Mouse (Mus musculus): ENCODE results near the gene Bicdl1.

Gene Bicdl1

DNA sequence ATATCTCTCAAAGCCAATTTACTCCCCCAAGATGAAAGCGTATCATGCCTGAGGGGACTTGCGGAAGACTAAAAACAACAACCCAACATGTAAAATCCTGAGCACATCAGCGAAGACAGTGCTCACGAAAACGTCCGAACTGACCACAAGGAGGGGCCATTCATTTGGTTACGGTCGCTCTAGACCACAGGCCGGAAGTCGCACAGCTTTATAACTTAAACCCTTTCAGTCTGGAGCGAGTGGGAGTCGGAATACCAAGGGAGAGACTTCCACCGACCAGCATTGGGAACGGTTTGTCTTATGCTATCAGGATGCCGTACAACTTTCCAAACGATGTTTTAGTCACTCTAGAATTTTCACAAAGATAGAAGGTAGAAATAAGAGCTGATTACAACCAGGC, 5.4 kb downstream of the Bicdl1 start:
- ATAC-seq (ENCODE audit: low TSS enrichment) = no peak

DNA sequence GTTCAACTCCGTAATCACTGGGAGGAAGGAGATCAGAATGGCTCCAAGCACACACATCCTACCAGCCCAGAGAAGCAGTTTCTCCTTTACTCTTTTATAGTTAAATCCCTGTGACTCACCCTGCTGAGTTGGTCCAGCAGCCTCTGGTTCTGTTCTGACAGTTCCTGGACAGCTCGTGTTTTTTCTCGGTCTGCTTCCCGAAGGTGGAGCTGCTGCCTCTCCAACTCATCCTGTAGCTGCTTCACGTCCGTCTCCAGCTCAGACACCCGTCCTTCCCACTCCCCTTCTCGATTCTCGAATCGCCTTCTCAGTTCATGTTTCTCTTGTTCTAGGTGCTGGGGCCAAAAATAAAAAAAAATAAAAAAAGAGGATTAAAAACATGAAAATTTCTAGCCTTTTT, 7.0 kb downstream of the Bicdl1 start:
- ATAC-seq (ENCODE audit: low TSS enrichment) = peak; percentile 85

DNA sequence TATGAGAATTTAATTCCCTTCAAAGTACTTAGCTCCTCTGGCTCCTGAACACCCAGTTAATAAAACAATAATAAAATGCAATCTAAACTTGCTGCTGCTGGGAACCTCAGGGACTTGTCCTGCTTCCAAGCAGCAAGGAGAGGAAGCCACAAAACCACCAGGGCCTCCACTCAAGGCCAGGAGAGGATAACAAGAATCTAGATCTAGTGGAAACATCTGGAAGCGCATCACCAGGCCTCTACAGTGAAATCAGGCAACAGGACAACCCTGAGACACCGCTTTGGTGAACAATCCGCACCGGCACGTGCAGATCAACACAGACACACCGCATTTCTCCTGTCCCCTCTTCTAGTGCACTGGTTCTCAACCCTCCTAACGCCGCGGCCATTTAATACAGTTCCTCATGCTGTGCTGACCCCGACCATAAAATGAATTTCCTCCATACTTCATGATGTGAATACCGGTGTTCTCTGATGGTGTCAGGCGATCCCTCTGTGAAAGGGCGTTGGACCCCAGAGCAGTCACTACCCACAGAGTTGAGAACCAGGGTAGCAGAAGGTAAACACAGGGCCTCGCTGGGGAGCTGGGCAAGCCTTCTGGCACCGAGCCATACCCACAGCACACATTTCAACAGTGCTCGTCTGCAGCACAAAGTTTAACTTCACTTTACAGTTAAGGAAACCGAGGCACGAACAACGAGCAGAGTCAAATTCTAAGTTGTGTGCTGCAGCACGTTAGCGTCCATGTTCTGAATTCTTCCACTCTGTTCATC, 9.0 kb downstream of the Bicdl1 start:
- ATAC-seq (ENCODE audit: low TSS enrichment) = no peak

DNA sequence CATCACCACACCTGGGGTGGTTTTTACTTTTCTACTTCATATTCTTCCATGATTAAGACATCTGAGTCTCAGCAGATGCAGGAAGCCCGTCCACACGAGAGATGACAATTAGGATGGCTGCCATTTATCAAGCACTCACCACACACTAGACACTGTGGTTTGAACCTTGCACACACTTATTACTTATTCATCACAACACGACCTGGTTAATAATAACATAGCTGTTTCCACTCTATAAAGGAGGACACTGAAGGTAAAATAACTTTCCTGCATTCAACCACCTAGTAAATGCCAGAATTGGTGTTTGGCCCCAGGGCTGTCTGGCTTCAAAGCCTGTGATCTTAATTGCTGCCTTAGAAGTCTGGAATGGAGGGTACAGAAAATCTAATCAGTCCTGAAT, 10.7 kb downstream of the Bicdl1 start:
- ATAC-seq (ENCODE audit: low TSS enrichment) = no peak

DNA sequence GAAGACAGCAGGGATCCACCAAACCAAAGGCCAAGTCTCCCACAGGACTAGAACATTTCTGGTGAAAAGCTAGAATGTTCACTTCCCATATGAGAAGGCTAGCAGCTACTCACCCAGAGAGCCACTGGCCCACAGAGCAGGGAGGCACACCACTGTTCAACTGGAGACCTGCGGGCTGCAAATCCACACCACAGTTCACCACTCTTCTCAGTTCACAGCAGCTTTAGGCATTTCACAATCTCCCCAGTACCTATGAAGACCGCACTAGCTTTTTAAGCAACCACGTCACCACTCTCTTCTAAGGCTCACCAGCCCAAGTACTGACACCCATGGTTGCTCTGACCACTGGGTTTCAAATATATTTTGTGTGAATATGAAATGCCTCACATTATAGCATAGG, 13.7 kb downstream of the Bicdl1 start:
- no peak for ATAC-seq (ENCODE audit: low TSS enrichment)

DNA sequence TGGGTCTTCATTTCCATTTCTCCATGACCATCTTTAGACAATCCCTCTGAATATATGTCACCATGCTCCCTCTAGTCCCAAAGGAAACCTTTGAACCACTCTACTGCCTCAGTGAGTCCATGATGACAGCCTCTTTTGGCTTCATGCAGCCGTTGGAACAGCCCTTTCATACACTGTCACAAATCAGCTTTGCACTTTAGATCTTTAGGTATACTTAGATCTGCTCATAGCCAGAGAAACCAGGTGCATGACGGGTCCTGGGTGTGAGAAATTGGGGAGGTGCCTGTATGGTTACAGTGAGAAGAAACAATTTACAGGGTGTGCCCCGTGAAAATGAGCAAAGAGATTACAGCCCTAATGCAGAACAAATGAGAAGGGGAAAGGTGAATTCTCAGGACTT, 14.3 kb downstream of the Bicdl1 start:
- no peak for ATAC-seq (ENCODE audit: low TSS enrichment)

DNA sequence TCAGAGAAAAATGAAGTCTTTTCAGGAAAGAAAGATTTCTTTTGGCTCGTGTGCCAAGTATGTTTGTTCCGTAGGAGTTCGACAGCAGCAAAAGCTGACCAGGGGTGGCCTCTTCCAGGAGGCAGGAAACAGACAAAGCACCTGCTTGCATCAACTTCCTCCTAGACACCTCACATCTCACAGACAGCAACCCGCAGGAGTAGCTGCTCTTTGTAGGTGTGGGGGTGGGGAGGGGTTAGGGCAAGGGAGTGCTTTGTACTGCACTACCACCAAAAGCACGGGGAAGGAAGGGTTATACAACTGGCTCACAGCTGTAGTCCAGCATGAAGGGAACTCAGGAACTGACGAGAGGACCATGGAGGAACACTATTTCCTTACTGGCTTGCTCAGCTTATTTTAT, 15.0 kb downstream of the Bicdl1 start:
- ATAC-seq (ENCODE audit: low TSS enrichment) = no peak

DNA sequence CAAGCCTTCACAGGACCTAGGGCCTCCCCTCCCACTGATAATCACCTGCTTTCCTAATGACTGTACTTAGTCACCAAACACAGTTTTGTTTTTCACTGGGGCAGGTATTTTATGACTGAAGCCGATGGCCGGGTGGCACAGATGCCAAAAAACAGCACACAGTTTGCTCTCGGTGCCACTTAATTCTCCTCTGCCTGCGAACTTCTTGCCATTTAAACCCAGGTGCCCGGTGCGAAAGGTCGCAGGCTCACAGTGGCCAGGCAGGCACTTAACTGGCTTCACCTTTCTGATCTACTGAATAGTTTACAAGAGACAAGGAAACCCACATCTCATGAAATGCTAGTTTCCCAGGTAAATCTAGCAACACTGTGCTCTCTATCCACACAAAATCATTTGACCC, 16.7 kb downstream of the Bicdl1 start:
- ATAC-seq (ENCODE audit: low TSS enrichment) = no peak

DNA sequence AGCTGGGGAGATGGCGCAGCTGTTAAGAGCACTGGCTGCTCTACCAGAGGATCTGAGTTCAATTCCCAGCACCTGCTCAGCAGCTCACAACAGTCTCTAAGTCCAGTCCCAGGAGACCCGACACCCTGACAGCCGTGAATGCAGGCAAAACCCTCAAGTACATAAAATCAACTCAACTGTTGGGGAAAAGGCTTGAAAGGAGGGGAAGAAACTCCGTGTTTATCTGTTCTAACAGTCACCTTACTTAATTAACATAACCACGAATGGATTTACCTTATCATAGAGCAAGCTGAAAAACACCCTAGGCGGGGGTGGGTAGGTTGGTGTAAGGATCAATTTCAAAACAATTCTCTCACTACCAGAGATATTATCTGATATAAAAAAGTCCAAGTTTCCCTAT, 18.9 kb downstream of the Bicdl1 start:
- ATAC-seq (ENCODE audit: low TSS enrichment) = no peak

DNA sequence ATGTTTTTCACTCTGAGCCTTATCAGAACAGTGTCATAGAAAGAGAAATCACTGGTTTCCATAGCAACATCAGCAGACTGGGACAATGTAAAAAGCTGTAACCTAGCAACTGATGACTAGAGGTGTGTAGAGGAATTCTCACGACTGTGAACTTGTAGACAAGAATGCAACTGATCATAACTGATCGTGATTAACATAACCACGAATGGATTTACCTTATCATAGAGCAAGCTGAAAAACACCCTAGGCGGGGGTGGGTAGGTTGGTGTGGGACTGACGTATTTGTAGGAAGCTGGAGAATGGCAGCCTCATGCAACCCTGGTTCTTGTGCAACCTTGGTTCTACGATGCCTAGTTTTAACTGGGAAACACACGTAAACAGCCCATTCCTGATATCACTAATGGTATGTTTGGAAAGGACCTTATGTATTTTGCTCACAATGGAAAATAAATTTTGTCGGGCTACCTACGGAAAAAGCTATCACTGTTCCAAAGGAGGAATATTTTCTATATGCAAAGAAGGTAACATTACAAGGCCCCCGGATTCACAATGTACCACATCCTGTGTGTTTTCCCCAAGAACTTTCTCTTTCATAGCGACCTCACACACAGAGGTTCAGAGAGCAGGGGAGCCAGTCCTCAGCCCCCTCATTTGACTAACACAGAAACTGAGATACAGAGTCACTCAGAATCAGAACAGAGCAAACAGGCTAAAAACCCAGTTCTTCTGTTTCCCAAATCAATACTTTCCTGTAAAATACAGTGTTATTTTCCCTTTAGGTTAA, 19.6 kb downstream of the Bicdl1 start:
- ATAC-seq (ENCODE audit: low TSS enrichment) = no peak

DNA sequence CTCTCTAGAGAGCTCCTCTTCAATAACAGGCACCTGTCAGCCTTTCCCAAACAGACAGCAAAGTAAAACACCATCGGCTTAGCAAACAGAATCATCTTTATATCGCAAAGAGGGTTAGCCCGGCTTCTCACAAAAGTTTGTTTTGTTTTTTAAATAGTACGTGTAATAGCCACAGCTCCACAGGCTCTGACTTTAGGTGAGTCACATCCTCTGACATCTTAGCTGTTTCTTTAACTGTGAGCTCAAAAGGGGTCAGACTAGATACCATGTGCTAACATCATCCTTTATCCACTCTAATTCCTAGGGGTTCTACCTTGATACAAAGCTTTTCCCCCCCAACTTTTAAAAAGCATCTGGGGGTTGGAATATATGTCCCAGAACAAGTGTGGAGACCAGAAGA, 21.2 kb downstream of the Bicdl1 start:
- ATAC-seq (ENCODE audit: low TSS enrichment) = no peak

DNA sequence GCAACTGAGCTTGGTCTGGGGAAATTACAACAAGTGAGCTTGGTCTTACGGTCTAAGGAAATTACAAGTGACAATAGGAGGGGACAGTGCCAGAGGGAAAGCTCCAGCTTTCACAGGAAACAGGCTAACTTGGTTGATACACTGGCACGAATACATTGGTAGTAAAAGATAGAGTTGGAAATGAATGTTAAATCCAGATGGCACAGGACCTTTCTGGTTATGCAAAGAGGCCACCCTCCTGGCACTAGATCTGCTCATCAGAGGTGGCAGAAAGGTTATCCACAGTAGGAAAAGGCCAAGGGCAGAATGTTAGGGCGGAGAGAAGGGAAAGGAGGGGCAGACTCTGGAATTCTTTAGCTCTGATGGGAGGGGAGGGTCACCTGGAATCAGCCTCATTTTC, 22.5 kb downstream of the Bicdl1 start:
- ATAC-seq (ENCODE audit: low TSS enrichment) = no peak

DNA sequence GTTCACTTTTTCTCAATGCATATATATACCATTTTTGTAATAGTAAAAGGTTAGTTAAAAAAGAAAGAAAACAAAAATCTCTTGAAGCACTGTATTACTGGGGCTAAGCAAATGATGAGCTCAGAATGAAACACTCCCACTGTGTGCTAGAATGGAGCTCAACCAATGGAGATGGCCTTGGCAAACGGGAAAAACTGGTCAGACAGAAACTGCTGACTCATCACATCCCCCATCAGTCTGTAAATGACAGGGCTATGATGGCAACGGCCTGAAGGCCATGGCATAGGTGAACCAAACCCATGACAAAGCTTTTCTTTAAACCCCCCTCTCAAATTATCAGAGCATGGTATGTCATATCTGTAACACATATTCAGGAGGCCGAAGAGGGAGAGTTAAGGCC, 29.4 kb downstream of the Bicdl1 start:
- no peak for ATAC-seq (ENCODE audit: low TSS enrichment)

DNA sequence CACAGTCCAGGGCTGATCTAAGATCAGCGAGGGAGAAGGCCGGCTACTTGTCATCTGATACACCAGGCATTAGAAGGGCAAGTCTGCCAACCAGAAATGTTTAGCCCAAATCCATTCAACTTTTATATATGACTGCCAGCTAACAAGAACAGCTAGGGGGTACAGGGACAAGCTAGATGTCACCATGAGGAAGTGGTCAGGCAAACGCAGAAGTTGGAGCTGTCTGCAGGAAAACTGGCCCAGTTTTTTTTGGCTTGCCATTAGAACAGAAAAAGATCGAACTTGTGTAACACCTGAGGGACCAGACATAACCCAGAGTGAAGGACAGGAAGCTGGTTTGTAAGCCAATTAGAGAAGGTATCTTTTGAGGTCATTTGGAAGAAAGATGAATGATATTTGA, 30.2 kb downstream of the Bicdl1 start:
- no peak for ATAC-seq (ENCODE audit: low TSS enrichment)

DNA sequence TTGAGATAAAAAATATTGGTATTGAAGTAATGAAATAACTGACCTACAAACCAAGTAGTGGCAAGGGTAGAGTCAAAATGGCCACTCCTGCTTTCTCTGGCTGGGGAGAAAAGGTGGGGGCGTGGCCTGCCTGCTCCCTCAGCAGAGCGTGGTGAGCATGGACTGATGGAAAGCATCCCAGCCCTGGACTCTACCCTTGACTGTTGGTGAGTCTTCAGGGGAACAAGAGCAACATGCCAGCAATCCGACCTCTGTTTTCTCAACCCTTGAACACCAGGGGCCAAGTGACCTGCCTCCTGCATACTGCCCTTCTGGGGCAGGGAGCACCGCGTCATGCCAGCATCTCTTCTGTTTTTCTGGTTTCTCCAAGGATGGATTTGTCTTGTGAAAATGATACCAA, 34.6 kb downstream of the Bicdl1 start:
- ATAC-seq (ENCODE audit: low TSS enrichment) = no peak

DNA sequence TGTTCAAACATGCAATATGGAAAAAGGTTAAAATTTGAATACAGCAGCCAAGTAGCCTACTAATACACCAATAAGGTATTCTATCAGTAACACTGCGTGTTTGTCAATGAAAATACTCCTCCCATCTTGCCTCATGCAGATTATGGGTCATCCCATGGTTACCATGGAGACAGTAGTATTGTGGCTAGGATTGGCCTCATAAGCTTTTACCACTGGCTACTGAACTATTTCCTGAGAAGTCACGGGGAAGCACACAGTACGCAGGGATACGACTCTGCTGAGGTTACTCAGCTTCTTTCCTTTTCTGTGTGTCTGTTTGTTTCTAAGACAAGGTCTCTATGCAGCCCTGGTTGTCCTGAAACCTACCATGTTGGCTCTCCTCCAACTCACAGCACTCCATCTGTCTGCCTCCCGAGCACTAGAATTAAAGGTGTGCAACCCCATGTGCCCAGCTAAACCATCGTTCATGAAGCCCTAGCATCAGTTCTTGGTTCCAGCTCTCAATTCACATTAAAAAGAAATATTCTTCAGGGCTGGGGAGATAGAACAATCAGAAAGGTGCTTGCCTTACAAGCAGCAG, 36.1 kb downstream of the Bicdl1 start:
- ATAC-seq (ENCODE audit: low TSS enrichment) = 0 out of 2 replicates have a peak, but pooled peaks have one; percentile 27

DNA sequence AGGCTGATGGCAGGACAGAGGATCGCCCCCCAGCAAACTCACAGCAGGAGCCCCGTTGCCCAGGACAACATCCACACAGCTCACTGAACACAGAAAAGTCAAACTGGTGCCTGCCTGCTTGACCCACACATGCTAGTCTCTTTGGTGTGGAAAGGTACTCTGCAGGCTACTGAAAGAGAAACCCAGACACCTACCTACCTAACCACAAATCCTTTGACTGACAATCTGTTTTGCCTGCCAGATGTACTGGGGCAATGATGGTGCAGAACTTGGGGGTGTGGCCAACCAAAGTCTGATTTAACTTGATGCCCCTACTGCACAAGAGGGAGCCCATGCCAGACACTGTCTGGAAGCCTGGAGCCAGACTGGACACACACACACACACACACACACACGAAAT, 38.1 kb downstream of the Bicdl1 start:
- ATAC-seq (ENCODE audit: low TSS enrichment) = no peak

DNA sequence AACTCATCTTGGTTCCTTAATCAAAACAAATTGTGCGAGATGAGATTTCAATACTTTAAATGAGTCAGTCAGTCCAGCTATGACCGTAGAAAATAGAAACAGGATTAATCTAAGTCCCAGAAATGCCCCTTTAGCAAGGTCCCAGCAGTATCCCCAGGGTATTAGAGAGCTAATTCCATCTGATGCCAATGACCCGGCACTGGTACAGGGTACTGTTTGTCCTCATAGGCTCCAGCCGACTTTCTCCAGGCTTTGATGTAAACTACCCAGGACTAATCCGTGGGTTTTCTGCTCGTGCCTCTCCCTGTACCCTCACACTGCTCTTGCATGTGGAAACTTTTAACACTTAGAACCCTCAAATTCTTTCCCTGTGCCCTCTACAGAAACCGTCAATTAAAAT, 44.7 kb downstream of the Bicdl1 start:
- ATAC-seq (ENCODE audit: low TSS enrichment) = no peak

DNA sequence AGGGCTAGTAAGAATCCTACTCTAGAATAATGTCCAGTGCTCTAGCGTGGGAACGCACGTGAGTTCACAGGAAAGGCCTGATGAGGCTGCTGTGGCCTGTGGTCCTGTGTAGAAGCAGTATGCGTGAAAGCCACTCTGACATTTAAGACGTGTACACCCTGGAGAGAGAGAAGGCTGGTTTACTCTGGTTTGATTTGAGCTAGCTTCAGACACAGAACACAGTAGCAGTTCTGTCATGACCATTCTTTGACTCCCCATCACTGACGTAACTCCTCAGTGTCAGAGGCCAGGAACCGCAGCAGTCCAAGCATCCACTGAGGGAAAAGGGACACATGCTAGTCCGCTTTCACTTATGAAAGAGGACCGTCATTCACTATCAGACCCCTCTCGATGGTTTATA, 46.3 kb downstream of the Bicdl1 start:
- no peak for ATAC-seq (ENCODE audit: low TSS enrichment)

DNA sequence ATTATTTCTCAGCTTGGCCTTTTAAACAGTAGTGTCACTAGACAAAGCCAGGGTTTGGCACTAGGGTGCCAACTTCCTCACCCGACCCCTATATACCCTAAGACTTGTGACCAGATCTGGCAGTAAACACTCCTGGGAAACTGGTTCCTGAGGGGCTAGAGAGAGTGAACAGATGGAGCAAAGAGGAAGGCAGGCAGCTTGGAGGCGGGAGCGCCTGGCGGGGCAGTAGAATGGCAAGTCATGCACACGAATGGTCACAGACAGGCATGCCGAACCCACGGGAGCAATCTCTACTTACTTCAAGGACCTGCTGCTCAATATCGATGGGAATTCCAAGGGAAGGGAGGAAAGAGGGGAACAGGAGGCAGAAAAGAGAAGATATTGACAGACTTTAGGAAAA, 59.6 kb downstream of the Bicdl1 start:
- ATAC-seq (ENCODE audit: low TSS enrichment) = no peak

DNA sequence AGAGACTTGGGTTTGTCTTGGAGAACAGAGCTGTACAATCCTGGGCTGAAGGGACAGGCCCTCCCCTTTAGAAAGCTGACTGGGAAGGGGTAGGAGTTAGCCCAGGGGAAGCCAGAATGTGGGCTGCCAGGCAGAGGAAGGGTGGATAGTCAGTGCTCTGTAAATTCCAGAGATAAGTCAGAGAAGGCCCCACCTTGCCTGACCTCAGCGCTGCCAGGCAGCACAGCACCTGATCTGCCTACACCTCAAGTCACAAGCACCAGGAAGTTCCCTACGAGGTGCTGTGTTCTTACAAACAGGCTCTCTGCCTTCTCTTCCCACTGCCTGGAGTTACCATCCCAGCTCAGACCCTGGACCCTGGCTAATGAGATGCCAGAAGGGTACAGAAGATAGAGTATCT, 61.0 kb downstream of the Bicdl1 start:
- no peak for ATAC-seq (ENCODE audit: low TSS enrichment)

DNA sequence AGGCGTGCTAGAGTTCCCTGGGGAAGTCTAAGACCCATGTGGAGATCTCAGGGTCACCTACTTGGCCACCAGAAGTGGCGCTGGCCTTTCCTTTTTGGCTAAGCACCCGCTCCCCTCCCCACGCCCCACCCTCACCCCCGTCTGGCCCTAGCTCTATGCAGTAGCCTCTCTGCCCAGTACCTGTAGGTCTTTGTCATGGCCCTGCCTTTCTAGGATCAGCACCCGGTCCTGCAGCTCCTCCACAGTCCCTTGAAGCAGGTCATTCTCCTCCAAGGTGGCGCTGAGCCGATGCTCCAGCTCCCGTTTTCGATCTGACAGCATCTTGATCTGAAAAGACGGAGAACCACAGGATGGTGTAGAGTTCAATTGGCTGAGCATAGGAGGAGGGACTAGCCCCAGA, 61.4 kb downstream of the Bicdl1 start:
- ATAC-seq (ENCODE audit: low TSS enrichment) = no peak

DNA sequence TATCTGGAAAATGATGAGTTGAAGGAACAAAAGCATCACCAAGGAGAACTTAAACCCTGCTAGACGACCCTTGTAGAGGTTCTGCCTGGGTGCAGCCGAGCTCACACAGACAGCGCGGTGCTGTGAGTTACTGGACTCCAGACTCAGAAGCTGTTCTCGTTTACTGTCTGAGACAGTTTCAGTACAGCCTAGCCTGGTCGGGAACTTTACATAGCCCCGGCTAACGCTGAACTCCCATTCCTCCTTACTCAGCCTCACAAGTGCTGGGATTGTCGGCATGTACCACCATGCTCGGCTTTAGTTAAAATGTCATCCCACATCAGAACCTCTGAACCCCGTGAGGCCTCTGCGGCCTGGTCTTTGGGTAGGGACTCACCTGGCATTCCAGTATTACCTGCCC, 62.4 kb downstream of the Bicdl1 start:
- ATAC-seq (ENCODE audit: low TSS enrichment) = no peak

All from frontal cortex, adult (tissue).